Mouse (Mus musculus) CD4-positive, CD25-positive, alpha-beta regulatory T cell, adult 2 months (primary cell): ENCODE data around the gene Mmab.
A peak's percentile ranks its signal among the peaks of the same experiment; 100 is the strongest.

Experiments
- DNase-seq: peaks from one replicate; pipeline ENCODE4 v3.0.0-alpha.2; 2012; ENCODE audit warnings: low read depth, low spot score

Gene Mmab

GRCm38 (mm10) chr5:114443566-114444367, at the start of gene Mmab, which contains the start of gene Mvk:
Gene Mmab, minus strand, starts transcription at chr5:114444060.
Gene Mvk, plus strand, starts transcription at chr5:114444269.
- DNase-seq, result peak; percentile 97

GRCm38 (mm10) chr5:114490241-114490640, 46.4 kb upstream of the Mmab start:
- DNase-seq, result no peak

- no peak for DNase-seq
These were observed 45.7 kb upstream of the Mmab start for GRCm38 (mm10) chr5:114489570-114489969.

- DNase-seq, result no peak
These were observed 41.8 kb upstream of the Mmab start for GRCm38 (mm10) chr5:114485685-114486084.

- peak; percentile 40 for DNase-seq
These were observed 38.7 kb upstream of the Mmab start for GRCm38 (mm10) chr5:114482587-114483011.

- DNase-seq, result no peak
These were observed 34.4 kb upstream of the Mmab start for GRCm38 (mm10) chr5:114478267-114478666.

- DNase-seq, result no peak
These were observed 31.1 kb upstream of the Mmab start for GRCm38 (mm10) chr5:114474741-114475491.

- DNase-seq, result no peak
These were observed 26.5 kb upstream of the Mmab start for GRCm38 (mm10) chr5:114470359-114470758.

- no peak for DNase-seq
These were observed 24.1 kb upstream of the Mmab start for GRCm38 (mm10) chr5:114468007-114468406.

GRCm38 (mm10) chr5:114467430-114467829, 23.6 kb upstream of the Mmab start:
- DNase-seq, result no peak

GRCm38 (mm10) chr5:114467019-114467418, 23.2 kb upstream of the Mmab start:
- DNase-seq, result no peak

- no peak for DNase-seq
These were observed 21.8 kb upstream of the Mmab start for GRCm38 (mm10) chr5:114465641-114466040.

- DNase-seq, result no peak
These were observed 20.7 kb upstream of the Mmab start for GRCm38 (mm10) chr5:114464561-114464960.

- DNase-seq, result no peak
These were observed 18.5 kb upstream of the Mmab start for GRCm38 (mm10) chr5:114462067-114463040.

GRCm38 (mm10) chr5:114461238-114461637, 17.4 kb upstream of the Mmab start:
- DNase-seq, result peak; percentile 89

GRCm38 (mm10) chr5:114456995-114457605, 13.2 kb upstream of the Mmab start:
- DNase-seq, result no peak

- no peak for DNase-seq
These were observed 12.4 kb upstream of the Mmab start for GRCm38 (mm10) chr5:114456287-114456686.

GRCm38 (mm10) chr5:114449011-114449410, 5.2 kb upstream of the Mmab start:
- no peak for DNase-seq

- DNase-seq, result no peak
These were observed 470 bp upstream of the Mmab start for GRCm38 (mm10) chr5:114444368-114444692.

GRCm38 (mm10) chr5:114435588-114435987, 8.3 kb downstream of the Mmab start:
- DNase-seq, result no peak

GRCm38 (mm10) chr5:114434359-114434758, 9.5 kb downstream of the Mmab start:
- DNase-seq, result no peak
